Mouse (Mus musculus) midbrain, embryonic 11.5 days (tissue): Measurements from ENCODE around the gene Msh2. TPM values are rescaled to one million over a fixed set of nuclear protein-coding genes. Genes with fewer than 3 reads are reported as not detected.
"Not testable (repeated sequence)": the region's sequence is repeated elsewhere in the genome, so short reads cannot be mapped to it uniquely, and the experiment has no call there.

Source experiments
- ATAC-seq: fragments of 200-750 bp; cut with Nextera tagmentation; 2 replicates; pipeline ENCODE4 v1.8.0; 2017; ENCODE audit warnings: moderate TSS enrichment, moderate library complexity; ENCODE audit not compliant: low FRiP score
- DNase-seq: peaks from one replicate; pipeline ENCODE4 v3.0.0; 2015; ENCODE audit warnings: low spot score; ENCODE audit errors: missing footprints
- H3K27ac ChIP-seq: fragments of 300-500 bp; sonication (generic); 2 replicates; pipeline ENCODE4 v1.5.1; 2014; ENCODE audit warnings: low read depth, low read length
- H3K27me3 ChIP-seq: fragments of 300-500 bp; sonication (generic); 2 replicates; pipeline ENCODE4 v1.6.1; 2014; ENCODE audit warnings: mild to moderate bottlenecking, low read length, moderate library complexity, mixed read lengths; ENCODE audit not compliant: control insufficient read depth, insufficient read depth
- H3K36me3 ChIP-seq: fragments of 300-500 bp; sonication (generic); 2 replicates; pipeline ENCODE4 v1.6.1; 2014; ENCODE audit warnings: mild to moderate bottlenecking, low read length, moderate library complexity, mixed read lengths; ENCODE audit not compliant: control insufficient read depth, insufficient read depth
- H3K4me1 ChIP-seq: fragments of 300-500 bp; sonication (generic); 2 replicates; pipeline ENCODE4 v1.6.1; 2014; ENCODE audit warnings: low read length; ENCODE audit not compliant: control insufficient read depth, insufficient read depth
- H3K4me2 ChIP-seq: fragments of 300-500 bp; sonication (generic); 2 replicates; pipeline ENCODE4 v1.6.1; 2014; ENCODE audit warnings: mild to moderate bottlenecking, moderate library complexity
- H3K4me3 ChIP-seq: fragments of 300-500 bp; sonication (generic); 2 replicates; pipeline ENCODE4 v1.5.1; 2014; ENCODE audit warnings: low read depth, low read length
- H3K9ac ChIP-seq: fragments of 300-500 bp; sonication (generic); 2 replicates; pipeline ENCODE4 v1.6.1; 2014; ENCODE audit warnings: low read length
- H3K9me3 ChIP-seq: fragments of 300-500 bp; sonication (generic); 2 replicates; pipeline ENCODE4 v1.6.1; 2016; ENCODE audit warnings: low read length; ENCODE audit not compliant: control insufficient read depth
- WGBS: fragments of 180-500 bp; shearing (Covaris S2); extraction: QIAGEN DNeasy Blood & Tissue Kit; methylation state at CpG from one replicate; pipeline ENCODE4 v1.1.7; 2014; 5-methylcytosine and 5-hydroxymethylcytosine counted together
- polyA plus RNA-seq: library from polyadenylated mRNA; unstranded; fragments of >200 nt; fragmentation: Nextera tagmentation; extraction: Ambion mirVana; gene quantifications from 2 replicates; pipeline ENCODE4 v1.2.1, GENCODE M21; 2014

Msh2 gene
- polyA plus RNA-seq, 1 experiment from 2014 or later, result 93.4 TPM

DNA sequence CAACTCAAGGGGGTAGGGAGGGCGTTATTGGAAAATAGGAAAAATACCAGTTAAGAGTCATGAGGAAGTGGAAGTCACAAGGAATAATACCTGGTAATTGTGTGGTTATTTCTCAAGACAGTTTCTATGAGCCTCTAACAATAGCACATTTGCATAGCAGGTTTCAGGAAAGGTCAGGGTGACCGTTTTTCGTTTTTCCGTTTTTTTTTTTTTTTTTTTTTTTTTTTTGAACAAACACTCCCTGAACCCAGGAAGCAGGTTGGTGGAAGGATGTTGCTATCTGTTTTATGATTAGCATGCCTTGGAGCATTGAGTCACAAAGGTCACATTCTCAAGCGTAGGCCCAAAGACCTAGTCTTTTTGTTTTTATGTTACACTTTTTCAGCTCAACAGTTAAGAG is 16.5 kb upstream of the Msh2 start:
- DNase-seq, result not testable (repeated sequence)

DNA sequence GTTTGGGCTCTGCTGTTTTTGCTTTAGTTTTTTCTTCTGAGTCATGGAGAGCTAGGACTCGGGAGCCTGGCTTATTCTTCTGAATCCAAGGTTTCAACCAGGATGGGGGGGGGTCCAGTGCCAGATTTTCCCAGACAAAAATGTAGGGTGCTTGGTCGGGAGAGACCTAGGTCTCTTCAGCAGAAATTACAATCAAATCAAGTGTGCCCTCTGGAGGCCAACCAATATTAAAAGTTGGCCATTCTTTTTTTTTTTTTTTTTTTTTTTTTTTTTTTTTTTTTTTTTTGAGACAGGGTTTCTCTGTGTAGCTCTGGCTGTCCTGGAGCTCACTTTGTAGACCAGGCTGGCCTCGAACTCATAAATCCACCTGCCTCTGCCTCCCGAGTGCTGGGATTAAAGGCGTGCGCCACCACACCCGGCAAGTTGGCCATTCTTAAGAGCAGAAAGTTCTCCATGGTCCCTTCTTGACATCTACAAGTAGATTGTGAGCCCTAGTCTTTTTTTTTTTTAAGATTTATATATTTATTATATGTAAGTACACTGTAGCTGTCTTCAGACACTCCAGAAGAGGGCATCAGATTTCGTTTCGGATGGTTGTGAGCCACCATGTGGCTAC is 10.1 kb upstream of the Msh2 start:
- DNase-seq, H3K9me3 ChIP-seq, H3K9ac ChIP-seq, H3K4me3 ChIP-seq, H3K4me2 ChIP-seq, H3K27me3 ChIP-seq, H3K36me3 ChIP-seq, H3K27ac ChIP-seq, ATAC-seq, H3K4me1 ChIP-seq: not testable (repeated sequence)
- 88% methylated on average over 9 of the region's 9 CpGs for WGBS

More for the DNA sequence above, 16.5 kb upstream of the Msh2 start:
- not testable (repeated sequence) for ATAC-seq, H3K9ac ChIP-seq, H3K4me3 ChIP-seq, H3K36me3 ChIP-seq, H3K9me3 ChIP-seq, H3K4me2 ChIP-seq, H3K27ac ChIP-seq, H3K27me3 ChIP-seq, H3K4me1 ChIP-seq
- 96% methylated on average over 5 of the region's 5 CpGs for WGBS

DNA sequence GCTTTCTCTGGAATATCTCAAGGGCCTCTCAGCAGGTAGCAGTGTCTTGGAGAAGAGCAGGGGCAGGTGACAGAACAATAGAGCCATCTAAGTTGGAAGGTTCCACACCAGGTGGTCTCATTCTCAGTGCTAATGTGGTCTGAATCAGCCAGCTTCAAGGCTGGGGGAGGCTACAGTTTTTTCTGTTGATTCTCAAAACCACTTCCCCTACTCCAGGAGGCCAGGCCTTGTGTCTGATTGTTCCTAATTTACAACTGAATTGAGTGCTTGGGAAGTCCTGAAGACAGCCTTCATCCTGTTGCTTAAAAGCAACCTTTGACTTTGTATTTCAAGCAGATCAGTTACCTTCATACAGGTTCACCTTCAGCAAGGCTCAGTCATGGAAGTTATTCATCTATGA is 7.9 kb upstream of the Msh2 start:
- Histone ChIP-seq H3K4me1 (no peaks in the 10 kb centered on the region), H3K27me3 (no peaks in the 10 kb centered on the region), H3K4me3 (no peak overlapping the region), H3K9ac (no peak overlapping the region), H3K27ac (no peak overlapping the region), H3K9me3 (no peaks in the 10 kb centered on the region), H3K4me2 (no peak overlapping the region), H3K36me3 (no peaks in the 10 kb centered on the region)
- no peak for DNase-seq
- no peak for ATAC-seq

DNA sequence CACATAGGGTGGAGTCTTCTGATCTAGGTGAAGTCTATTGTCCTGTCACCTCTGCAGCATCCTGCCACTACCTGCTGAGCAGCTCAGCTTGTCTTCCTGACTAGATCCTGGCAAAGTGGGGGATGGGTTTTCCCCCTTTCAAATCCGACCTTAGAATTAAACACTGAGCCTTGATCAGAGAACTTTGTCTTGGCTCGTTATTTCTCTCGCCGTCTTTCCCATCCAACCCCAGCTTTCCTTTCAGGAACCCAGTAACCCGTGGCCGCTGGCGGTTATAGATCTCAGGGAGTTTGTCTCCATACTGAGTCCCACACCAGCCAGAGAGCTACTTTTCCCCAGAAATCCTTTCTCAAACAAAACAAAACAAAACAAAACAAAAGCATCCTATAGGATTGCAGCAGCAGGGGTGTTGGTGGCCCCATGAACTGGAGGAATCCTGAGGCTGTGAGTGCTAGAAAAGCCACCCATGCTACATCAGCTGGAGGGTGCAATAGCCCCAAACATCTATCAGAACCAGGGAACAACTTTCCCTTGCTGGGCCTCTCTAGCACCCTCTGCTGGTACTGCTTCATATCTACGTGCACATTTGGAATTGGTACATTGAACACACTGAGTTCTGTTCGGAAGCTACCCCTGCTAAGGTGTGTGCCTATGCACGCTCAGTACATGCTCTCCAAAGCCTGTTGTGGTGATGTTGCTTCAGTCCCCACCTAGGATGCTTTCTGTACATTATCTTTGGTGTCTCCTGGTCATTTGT is 6.9 kb upstream of the Msh2 start:
- Histone ChIP-seq H3K4me1 (no peaks in the 10 kb centered on the region), H3K4me2 (no peak overlapping the region), H3K36me3 (no peaks in the 10 kb centered on the region), H3K9me3 (no peaks in the 10 kb centered on the region), H3K27ac (no peak overlapping the region), H3K9ac (no peak overlapping the region), H3K4me3 (no peak overlapping the region), H3K27me3 (no peaks in the 10 kb centered on the region)
- DNase-seq (peak; percentile 91), ATAC-seq (no peak)
- 87% methylated on average over 10 of the region's 10 CpGs for WGBS

DNA sequence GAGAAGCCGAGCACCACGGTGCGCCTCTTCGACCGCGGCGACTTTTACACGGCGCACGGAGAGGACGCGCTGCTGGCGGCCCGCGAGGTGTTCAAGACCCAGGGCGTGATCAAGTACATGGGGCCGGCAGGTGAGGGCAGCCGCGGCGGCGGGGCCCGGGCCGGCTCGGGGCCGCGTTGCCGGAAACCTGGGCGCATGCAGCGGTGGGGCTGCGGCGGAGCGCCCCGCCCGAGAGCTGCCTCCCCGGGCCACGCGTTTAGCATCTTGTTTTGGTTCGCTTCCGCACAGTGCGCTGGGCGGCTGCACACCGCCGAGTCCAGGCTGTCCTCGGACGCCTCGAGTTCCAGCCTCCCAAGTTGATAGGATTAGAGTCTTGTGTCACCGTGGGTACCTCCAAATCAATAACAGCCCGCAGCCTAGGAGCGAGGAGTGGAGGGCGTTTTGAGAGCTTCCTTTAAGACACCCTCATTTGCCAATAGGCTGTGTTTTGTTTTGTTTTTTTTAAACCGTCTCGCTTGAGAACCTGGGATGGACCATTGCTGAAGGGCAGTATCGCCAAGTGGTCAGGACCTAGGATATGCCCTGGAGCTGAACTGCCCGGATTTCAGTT is 652 bp downstream of the Msh2 start:
- DNase-seq (peak; percentile 93), ATAC-seq (peak; percentile 73)
- H3K27me3 ChIP-seq, result no peaks in the 10 kb centered on the region
- no peaks in the 10 kb centered on the region for H3K9me3 ChIP-seq
- no peaks in the 10 kb centered on the region for H3K36me3 ChIP-seq
- H3K9ac ChIP-seq, result peak overlapping the region; percentile 92
- peaks cover 10% of the 10 kb centered on the region; the same call in 1 of the 2 replicates for H3K4me1 ChIP-seq
- H3K4me2 ChIP-seq, result peak overlapping the region; percentile 71
- peak overlapping the region; percentile 69 for H3K27ac ChIP-seq
- peak overlapping the region; percentile 89 for H3K4me3 ChIP-seq
- under 1% methylated on average over 47 of the region's 54 CpGs for whole genome bisulfite sequencing

DNA sequence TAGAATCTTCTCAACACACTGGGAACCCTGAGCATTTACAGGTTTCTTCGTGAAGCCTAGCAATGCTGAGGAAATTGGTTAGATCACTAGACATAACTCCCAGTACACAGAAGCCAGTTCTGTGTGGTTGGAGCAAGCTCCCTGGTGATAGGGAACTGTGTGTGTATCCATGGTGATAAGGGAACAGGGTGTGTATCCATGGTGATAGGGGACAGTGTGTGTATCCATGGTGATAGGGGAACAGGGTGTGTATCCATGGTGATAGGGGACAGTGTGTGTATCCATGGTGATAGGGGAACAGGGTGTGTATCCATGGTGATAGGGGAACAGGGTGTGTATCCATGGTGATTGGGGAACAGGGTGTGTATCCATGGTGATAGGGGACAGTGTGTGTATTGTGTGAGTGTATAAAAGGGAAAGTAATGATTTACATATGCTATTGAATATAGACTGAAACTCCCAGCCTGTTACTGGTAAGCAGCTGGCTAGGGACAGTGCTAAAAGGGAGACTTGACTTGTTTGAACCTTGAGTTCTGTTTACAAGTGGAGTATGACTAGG is 4.9 kb downstream of the Msh2 start:
- not testable (repeated sequence) for DNase-seq

DNA sequence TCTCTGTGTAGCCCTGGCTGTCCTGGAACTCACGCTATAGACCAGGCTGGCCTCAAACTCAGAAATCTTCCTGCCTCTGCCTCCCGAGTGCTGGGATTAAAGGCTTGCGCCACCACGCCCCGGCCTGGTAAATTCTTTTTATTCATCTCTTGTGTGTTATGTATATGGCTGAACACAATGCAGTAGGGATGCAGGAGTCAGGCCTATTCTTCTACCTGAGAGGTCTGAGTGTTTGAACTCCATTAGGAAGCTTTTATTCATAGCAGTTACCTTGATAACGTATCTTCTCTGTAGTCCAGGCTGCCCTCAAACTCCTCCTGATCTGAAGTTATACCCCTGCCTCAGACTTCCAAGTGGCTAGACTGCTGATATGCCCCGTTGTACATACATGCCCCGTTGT is 5.5 kb downstream of the Msh2 start:
- DNase-seq (no peak), ATAC-seq (no peak)
- 94% methylated on average over 8 of the region's 8 CpGs for WGBS
- H3K9me3 ChIP-seq, result no peaks in the 10 kb centered on the region
- H3K4me3 ChIP-seq, result no peak overlapping the region
- H3K9ac ChIP-seq, result no peak overlapping the region
- H3K36me3 ChIP-seq, result peaks cover 7% of the 10 kb centered on the region; the same call in 1 of the 2 replicates
- H3K4me2 ChIP-seq, result no peak overlapping the region
- H3K4me1 ChIP-seq, result peaks cover 10% of the 10 kb centered on the region; the same call in 1 of the 2 replicates
- H3K27ac ChIP-seq, result no peak overlapping the region
- no peaks in the 10 kb centered on the region for H3K27me3 ChIP-seq

More for the DNA sequence above, 4.9 kb downstream of the Msh2 start:
- not testable (repeated sequence) for H3K4me2 ChIP-seq, H3K9me3 ChIP-seq, H3K4me3 ChIP-seq, H3K27me3 ChIP-seq, ATAC-seq, H3K27ac ChIP-seq, H3K9ac ChIP-seq, H3K36me3 ChIP-seq
- peaks cover 10% of the 10 kb centered on the region; the same call in 1 of the 2 replicates for H3K4me1 ChIP-seq
- 98% methylated on average over 1 of the region's 1 CpGs for WGBS

DNA sequence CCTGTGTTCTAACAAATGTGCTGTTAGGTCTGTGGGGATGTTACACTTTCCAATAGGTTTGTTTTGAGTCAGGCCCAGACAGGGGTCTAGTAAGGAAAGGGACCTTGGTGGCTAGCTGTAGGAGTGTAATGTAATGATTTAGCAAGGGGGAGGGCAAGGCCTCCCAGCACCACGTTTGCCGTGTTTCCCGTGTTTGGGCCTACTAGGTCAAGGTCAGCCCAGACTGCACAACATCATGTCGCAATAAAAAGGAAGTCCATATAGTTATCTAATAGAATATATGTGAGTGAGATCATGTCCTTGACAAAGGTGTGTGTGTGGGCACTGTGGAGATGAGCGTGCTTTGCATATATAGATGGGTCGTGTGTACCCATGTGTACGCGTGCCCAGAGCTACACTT is 17.1 kb downstream of the Msh2 start:
- H3K27me3 ChIP-seq, result no peaks in the 10 kb centered on the region
- whole genome bisulfite sequencing, result 97% methylated on average over 8 of the region's 8 CpGs
- no peak overlapping the region for H3K9ac ChIP-seq
- no peak overlapping the region for H3K4me3 ChIP-seq
- H3K27ac ChIP-seq, result no peak overlapping the region
- no peak overlapping the region for H3K4me2 ChIP-seq
- H3K4me1 ChIP-seq, result no peaks in the 10 kb centered on the region
- ATAC-seq, result no peak
- H3K9me3 ChIP-seq, result no peaks in the 10 kb centered on the region
- H3K36me3 ChIP-seq, result peaks cover 11% of the 10 kb centered on the region; the same call in 1 of the 2 replicates
- no peak for DNase-seq

DNA sequence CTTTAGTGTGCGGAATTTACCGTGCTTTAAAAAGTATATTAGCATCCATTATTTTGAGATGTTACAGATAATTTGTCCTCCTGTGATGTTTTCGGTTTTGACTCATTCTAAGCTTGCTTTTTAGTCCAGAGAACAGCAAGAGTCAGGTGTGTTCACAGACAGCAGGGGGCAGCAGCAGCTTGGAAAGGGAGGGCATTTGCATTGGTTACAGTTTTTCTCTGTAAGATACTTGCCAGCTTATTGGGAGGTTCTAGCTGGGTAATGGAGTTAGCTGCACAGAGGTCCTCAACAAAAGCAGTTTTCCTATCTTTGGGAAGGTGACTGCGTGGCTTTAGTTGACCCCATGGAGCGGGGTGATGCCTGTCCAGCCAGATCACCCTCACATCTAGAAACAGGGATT is 19.8 kb downstream of the Msh2 start:
- Histone ChIP-seq H3K4me2 (no peak overlapping the region), H3K4me1 (no peaks in the 10 kb centered on the region), H3K9ac (no peak overlapping the region), H3K27ac (no peak overlapping the region), H3K4me3 (no peak overlapping the region), H3K27me3 (no peaks in the 10 kb centered on the region), H3K9me3 (no peaks in the 10 kb centered on the region), H3K36me3 (0 out of 2 replicates have a peak, but pooled peaks cover 1% of the 10 kb centered on the region)
- DNase-seq (no peak), ATAC-seq (peak; percentile 24; the same call in 1 of the 2 replicates)
- 95% methylated on average over 5 of the region's 5 CpGs for WGBS
